11 mouse cellular contexts compared by ENCODE assay signal in genomic region chr2:9691906-9692305, GRCm38 (mm10).
"Had no signal": no experiment of that assay in that cellular context is flagged by ENCODE, and none has a peak within 500 bp of the region (broad histone marks: within the 10 kb centered on the region; RNA-seq: fewer than 3 reads in every experiment).

No protein-coding gene starts in this region.

- H3K27me3 ChIP-seq: midbrain, embryonic 12.5 days; stomach, embryonic 15.5 days had no signal

- ATAC-seq: midbrain, embryonic 16.5 days had no signal

- DNase-seq: kidney, postnatal 10 days; kidney, postnatal 4 days; left cerebral cortex, postnatal 4 days; lung, adult 18-20 months; right cerebral cortex, postnatal 14 days had no signal

- H3K4me3 ChIP-seq: layer of hippocampus, adult 2 months; limb, embryonic 13.5 days; midbrain, embryonic 12.5 days; stomach, embryonic 15.5 days had no signal

- H3K9me3 ChIP-seq: limb, embryonic 13.5 days; midbrain, embryonic 12.5 days; stomach, embryonic 15.5 days had no signal

- H3K9ac ChIP-seq: limb, embryonic 13.5 days; liver, embryonic 14.5 days; midbrain, embryonic 12.5 days; stomach, embryonic 15.5 days had no signal

- H3K4me1 ChIP-seq: midbrain, embryonic 12.5 days; stomach, embryonic 15.5 days had no signal

- H3K36me3 ChIP-seq: limb, embryonic 13.5 days; midbrain, embryonic 12.5 days; stomach, embryonic 15.5 days had no signal

- H3K4me2 ChIP-seq: limb, embryonic 13.5 days; midbrain, embryonic 12.5 days; stomach, embryonic 15.5 days had no signal

- H3K27ac ChIP-seq: layer of hippocampus, adult 2 months; limb, embryonic 13.5 days; liver, embryonic 14.5 days; midbrain, embryonic 12.5 days; stomach, embryonic 15.5 days had no signal
